Mouse (Mus musculus) hindbrain, embryonic 15.5 days (tissue): Measurements from ENCODE around the gene Lrpprc. TPM values are rescaled to one million over a fixed set of nuclear protein-coding genes. Genes with fewer than 3 reads are reported as not detected.
"Not testable (repeated sequence)": the region's sequence is repeated elsewhere in the genome, so short reads cannot be mapped to it uniquely, and the experiment has no call there.

Experiments used
- ATAC-seq: fragments of 200-750 bp; cut with Nextera tagmentation; 2 replicates; pipeline ENCODE4 v1.8.0; 2017; ENCODE audit warnings: low read depth, moderate number of reproducible peaks, moderate TSS enrichment; ENCODE audit not compliant: low FRiP score
- H3K27ac ChIP-seq: fragments of 300-500 bp; sonication (generic); replicated peaks from 2 replicates; pipeline ENCODE4 v1.5.1; 2015; ENCODE audit warnings: mild to moderate bottlenecking, inconsistent platforms
- H3K27me3 ChIP-seq: fragments of 300-500 bp; sonication (generic); 2 replicates; pipeline ENCODE4 v1.6.1; 2015; ENCODE audit warnings: control low read depth, inconsistent platforms
- H3K36me3 ChIP-seq: fragments of 300-500 bp; sonication (generic); 2 replicates; pipeline ENCODE4 v1.6.1; 2015; ENCODE audit warnings: control low read depth, inconsistent platforms
- H3K4me1 ChIP-seq: fragments of 300-500 bp; sonication (generic); replicated peaks from 2 replicates; pipeline ENCODE4 v1.6.1; 2015; ENCODE audit warnings: control low read depth, inconsistent platforms
- H3K4me2 ChIP-seq: fragments of 300-500 bp; sonication (generic); 2 replicates; pipeline ENCODE4 v1.6.1; 2015; ENCODE audit warnings: moderate library complexity, mild to moderate bottlenecking, inconsistent platforms
- H3K4me3 ChIP-seq: fragments of 300-500 bp; sonication (generic); 2 replicates; pipeline ENCODE4 v1.5.1; 2015; ENCODE audit warnings: mild to moderate bottlenecking, inconsistent platforms
- H3K9ac ChIP-seq: fragments of 300-500 bp; sonication (generic); 2 replicates; pipeline ENCODE4 v1.6.1; 2015; ENCODE audit warnings: inconsistent platforms
- H3K9me3 ChIP-seq: fragments of 300-500 bp; sonication (generic); 2 replicates; pipeline ENCODE4 v1.6.1; 2016; ENCODE audit warnings: control low read depth, inconsistent platforms
- WGBS: fragments of 180-500 bp; shearing (Covaris S2); methylation state at CpG from one replicate; pipeline ENCODE4 v1.1.7; 2015; 5-methylcytosine and 5-hydroxymethylcytosine counted together
- polyA plus RNA-seq: library from polyadenylated mRNA; unstranded; fragments of >200 nt; fragmentation: Nextera tagmentation; extraction: Ambion mirVana; gene quantifications from 2 replicates; pipeline ENCODE4 v1.2.1, GENCODE M21; 2015

The Lrpprc gene
- 46.3 and 47.0 TPM in 2 replicates for polyA plus RNA-seq

DNA sequence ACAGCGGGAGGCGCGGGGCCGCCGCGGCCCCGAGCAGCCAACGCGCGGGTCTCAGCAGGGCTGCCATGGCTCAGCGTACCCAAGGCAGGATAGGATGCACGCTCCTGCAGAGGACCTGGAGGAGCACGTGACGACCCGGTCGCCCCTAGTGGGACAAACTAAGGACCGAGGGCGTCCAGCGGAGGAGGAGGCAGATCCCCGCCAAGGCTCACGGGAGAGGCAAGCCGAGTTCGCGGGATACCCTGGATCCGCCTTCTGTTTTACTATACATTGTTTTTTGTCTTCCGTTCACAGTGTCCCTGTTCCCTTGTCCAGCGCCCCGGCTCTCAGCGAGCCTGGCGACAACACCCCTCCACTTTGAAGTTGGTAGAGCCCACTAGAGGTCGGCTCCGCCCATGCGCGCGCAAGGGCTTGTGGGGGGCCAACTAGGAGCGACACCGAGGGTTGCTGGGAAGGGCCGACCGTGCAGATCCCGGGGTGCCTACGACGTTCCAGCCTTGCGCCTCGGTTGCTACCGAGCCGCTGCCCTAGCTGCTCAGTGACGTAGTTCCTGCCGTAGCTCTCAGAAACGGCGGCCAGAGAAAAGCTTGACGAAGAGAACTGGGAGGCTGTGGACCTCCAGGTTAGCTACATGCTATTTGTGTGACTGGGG, at the start of gene Lrpprc:
TSS of gene Lrpprc (minus strand) at position 343 of the 652 bp plus-strand sequence.
- no peaks in the 10 kb centered on the region for H3K36me3 ChIP-seq
- H3K27ac ChIP-seq: peak within 1 kb of the TSS; percentile 88
- peaks cover 26% of the 10 kb centered on the region for H3K4me1 ChIP-seq
- peak within 1 kb of the TSS; percentile 97 for H3K9ac ChIP-seq
- peak within 1 kb of the TSS; percentile 96 for H3K4me2 ChIP-seq
- under 1% methylated on average over 45 of the region's 51 CpGs for WGBS
- H3K4me3 ChIP-seq: peak within 1 kb of the TSS; percentile 95
- H3K9me3 ChIP-seq: no peaks in the 10 kb centered on the region
- ATAC-seq: peak; percentile 99
- H3K27me3 ChIP-seq: no peaks in the 10 kb centered on the region

DNA sequence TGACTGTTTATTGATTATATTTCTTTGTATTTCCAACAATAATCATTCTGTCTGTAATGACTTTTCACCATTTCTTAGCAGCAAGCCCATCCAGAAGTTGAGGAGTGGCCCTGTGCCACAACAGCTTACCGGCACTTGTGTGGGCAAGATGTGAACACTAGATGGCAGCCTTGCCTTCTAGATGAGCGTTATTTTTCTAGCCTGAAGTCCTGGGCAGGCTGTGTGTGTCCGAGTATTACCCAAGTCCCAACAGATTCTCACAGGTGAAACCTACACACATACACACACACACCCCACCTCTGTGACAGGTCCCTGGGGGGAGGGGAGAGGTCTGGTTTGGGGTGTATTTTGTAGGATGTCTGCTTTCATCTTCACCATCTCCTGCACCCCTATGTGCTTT, 47.2 kb upstream of the Lrpprc start:
- H3K4me2 ChIP-seq: no peak overlapping the region
- peak; percentile 59; the same call in 1 of the 2 replicates for ATAC-seq
- WGBS: 1% methylated on average over 3 of the region's 3 CpGs

DNA sequence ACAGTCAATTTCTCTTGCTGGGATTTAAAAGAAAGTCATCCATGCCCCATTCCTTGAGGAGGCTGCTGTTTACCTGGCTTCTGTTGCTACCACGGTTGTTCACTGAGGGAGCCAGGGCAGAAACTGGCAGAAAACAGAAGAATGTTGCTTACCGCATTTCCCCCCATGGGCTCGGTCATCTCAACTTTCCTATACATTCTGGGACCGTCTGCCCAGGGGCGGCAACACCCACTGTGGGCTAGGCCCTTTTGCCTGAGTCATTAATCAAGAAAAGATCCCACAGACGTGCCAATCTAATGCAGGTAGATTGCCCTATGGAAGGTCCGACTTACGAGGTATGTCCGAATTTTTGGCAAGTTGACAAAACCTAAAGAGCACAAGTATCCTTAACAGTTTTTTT, 44.7 kb upstream of the Lrpprc start:
- Histone ChIP-seq H3K9ac (no peak overlapping the region), H3K27ac (no peak overlapping the region), H3K4me2 (no peak overlapping the region), H3K27me3 (no peaks in the 10 kb centered on the region), H3K4me3 (no peak overlapping the region), H3K4me1 (no peaks in the 10 kb centered on the region), H3K36me3 (no peaks in the 10 kb centered on the region), H3K9me3 (no peaks in the 10 kb centered on the region)
- no peak for ATAC-seq
- 90% methylated on average over 9 of the region's 9 CpGs for WGBS

More for the DNA sequence above, 47.2 kb upstream of the Lrpprc start:
- Histone ChIP-seq H3K36me3 (no peaks in the 10 kb centered on the region), H3K4me1 (no peaks in the 10 kb centered on the region), H3K9me3 (no peaks in the 10 kb centered on the region), H3K9ac (no peak overlapping the region), H3K27ac (no peak overlapping the region), H3K4me3 (no peak overlapping the region), H3K27me3 (no peaks in the 10 kb centered on the region)

DNA sequence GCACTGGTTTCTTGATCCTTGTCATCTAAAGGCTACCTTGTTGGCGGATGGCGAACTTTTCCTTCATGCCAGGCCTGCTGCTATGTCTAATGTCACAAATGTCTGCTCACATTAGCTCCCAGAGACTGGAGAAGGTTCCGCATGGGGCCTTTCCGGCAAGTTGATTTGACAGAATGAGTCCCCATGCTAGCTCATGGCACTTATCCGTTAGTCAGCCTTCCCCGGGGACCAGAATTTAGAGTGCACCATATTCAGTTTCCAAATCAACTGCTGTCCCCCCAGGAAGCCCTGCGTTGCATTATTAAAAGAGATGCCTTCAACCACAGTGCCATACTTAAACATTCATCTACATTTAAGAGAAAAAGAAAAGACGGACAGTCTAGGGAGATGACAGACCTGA, 41.8 kb upstream of the Lrpprc start:
- Histone ChIP-seq H3K9me3 (no peaks in the 10 kb centered on the region), H3K9ac (no peak overlapping the region), H3K36me3 (no peaks in the 10 kb centered on the region), H3K4me1 (no peaks in the 10 kb centered on the region), H3K27me3 (no peaks in the 10 kb centered on the region), H3K4me2 (no peak overlapping the region), H3K4me3 (no peak overlapping the region), H3K27ac (no peak overlapping the region)
- ATAC-seq: no peak
- 56% methylated on average over 8 of the region's 8 CpGs for WGBS

DNA sequence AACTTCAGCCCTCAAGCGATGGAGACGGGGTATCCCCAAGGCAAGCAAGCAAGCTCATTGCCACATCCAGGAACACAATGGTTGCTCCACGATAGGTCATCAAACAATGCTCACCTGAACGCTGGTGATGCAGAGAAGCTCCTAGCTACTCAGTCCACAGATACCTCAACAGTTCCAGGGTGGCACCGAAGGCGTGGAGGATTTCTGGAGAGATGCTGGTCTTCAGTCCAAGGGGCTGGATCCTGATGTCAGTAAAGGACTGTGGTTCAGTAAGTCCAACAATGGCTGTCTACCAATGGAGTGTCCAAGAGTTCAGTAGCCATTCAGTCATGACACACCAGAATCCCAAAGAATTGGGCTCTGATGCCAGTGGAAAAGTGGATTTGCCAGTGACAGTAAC, 37.7 kb upstream of the Lrpprc start:
- Histone ChIP-seq H3K9me3 (no peaks in the 10 kb centered on the region), H3K4me3 (no peak overlapping the region), H3K27me3 (no peaks in the 10 kb centered on the region), H3K36me3 (no peaks in the 10 kb centered on the region), H3K27ac (no peak overlapping the region), H3K9ac (no peak overlapping the region), H3K4me2 (no peak overlapping the region), H3K4me1 (no peaks in the 10 kb centered on the region)
- WGBS: 91% methylated on average over 6 of the region's 6 CpGs
- no peak for ATAC-seq

DNA sequence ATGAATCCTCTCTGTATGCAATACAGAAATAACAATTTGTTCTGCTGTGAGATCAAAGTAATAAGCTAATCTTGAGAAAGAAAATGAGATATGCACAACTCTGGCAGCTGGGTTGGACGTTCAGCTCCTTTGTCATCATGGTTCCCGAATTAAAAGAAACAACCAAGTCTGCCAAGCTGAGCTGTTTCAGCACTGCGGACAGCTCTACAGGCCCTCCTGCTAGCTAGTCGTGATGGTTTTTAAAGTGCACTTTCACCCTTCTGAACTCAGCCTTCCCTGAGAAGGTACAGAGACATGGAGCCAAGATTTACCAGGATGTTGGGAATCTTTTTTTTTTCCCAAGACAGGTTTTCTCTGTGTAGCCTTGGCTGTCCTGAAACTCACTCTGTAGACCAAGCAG, 30.0 kb upstream of the Lrpprc start:
- ATAC-seq: no peak
- Histone ChIP-seq H3K4me3 (no peak overlapping the region), H3K27me3 (no peaks in the 10 kb centered on the region), H3K4me1 (peaks cover 5% of the 10 kb centered on the region; the same call in 1 of the 2 replicates), H3K9me3 (no peaks in the 10 kb centered on the region), H3K4me2 (no peak overlapping the region), H3K27ac (no peak overlapping the region), H3K9ac (no peak overlapping the region), H3K36me3 (no peaks in the 10 kb centered on the region)
- WGBS: 18% methylated on average over 4 of the region's 4 CpGs

DNA sequence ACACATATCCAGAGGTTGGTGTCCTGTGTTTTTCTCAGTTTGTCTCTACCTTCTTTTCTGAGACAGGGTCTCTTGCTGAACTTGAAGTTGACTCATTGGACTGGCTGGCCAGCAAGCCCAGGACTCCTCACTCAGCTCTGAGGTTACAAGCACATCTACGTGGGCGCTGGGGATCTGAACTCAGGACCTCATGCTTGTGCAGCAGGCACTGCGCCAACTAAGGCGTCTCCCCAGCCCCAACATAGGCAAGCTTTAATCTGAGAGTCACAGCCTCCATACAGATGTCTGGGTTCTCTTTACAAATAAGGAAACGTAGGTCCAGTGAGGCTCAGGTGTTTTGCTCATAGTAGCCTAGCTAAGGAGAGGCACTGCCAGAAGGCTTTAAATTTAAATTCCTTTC, 27.8 kb upstream of the Lrpprc start:
- no peaks in the 10 kb centered on the region for H3K27me3 ChIP-seq
- H3K36me3 ChIP-seq: no peaks in the 10 kb centered on the region
- H3K9me3 ChIP-seq: no peaks in the 10 kb centered on the region
- peaks cover 14% of the 10 kb centered on the region for H3K4me1 ChIP-seq
- H3K27ac ChIP-seq: no peak overlapping the region
- WGBS: 93% methylated on average over 5 of the region's 5 CpGs
- no peak overlapping the region for H3K4me2 ChIP-seq
- no peak for ATAC-seq
- H3K4me3 ChIP-seq: no peak overlapping the region
- H3K9ac ChIP-seq: no peak overlapping the region

DNA sequence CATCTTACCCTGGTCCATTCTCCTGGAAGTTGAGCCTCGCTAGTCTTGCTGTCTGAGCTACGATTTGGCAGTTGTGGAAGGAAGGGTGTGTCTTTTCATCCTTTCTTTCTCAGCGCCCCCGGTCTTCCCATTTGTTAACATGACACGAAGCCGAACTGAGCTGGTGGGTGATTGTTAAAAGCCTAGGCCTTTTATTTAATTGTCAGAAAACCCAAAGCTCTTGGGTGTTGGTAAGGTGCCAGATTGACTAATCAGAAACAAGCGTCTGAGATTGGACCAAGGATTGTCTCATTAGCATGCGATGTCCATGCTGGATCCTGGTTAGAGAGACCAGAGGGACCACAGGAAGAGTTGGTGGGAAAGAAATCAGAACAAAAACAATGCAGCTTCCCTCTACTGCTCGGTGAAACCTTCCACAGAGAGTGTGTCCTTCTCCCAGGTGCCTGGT, 25.4 kb upstream of the Lrpprc start:
- 48% methylated on average over 9 of the region's 9 CpGs for WGBS
- H3K27me3 ChIP-seq: no peaks in the 10 kb centered on the region
- no peaks in the 10 kb centered on the region for H3K9me3 ChIP-seq
- ATAC-seq: 0 out of 2 replicates have a peak, but pooled peaks have one; percentile 23
- no peak overlapping the region for H3K4me3 ChIP-seq
- H3K4me2 ChIP-seq: no peak overlapping the region
- H3K4me1 ChIP-seq: peaks cover 14% of the 10 kb centered on the region
- 0 out of 2 replicates have a peak overlapping the region, but pooled peaks have one; percentile 3 for H3K27ac ChIP-seq
- no peaks in the 10 kb centered on the region for H3K36me3 ChIP-seq
- H3K9ac ChIP-seq: no peak overlapping the region

DNA sequence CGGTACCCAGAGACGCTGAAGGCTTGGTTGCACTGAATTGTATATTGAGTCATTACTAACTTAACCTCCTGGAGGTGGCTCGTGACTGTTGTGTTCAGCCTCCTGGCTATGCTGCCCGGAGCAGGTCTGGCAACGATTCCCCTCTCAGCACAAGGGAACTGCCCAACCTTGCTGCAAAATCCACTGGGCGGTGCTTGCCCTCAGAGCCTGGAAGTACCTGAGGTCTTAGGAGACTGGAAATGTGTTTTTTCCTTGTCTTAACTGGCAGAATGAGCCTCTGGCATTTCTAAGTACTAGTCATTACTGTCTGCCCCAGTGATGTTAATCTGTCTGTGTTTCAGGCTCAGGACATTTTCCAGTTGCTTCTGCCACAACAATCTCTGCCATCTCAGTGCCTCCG, 24.3 kb upstream of the Lrpprc start:
- Histone ChIP-seq H3K36me3 (no peaks in the 10 kb centered on the region), H3K27ac (peak overlapping the region; percentile 34; the same call in 1 of the 2 replicates), H3K4me1 (peaks cover 14% of the 10 kb centered on the region), H3K27me3 (no peaks in the 10 kb centered on the region), H3K4me3 (no peak overlapping the region), H3K4me2 (0 out of 2 replicates have a peak overlapping the region, but pooled peaks have one; percentile 6), H3K9ac (no peak overlapping the region), H3K9me3 (no peaks in the 10 kb centered on the region)
- no peak for ATAC-seq
- 66% methylated on average over 7 of the region's 7 CpGs for WGBS

DNA sequence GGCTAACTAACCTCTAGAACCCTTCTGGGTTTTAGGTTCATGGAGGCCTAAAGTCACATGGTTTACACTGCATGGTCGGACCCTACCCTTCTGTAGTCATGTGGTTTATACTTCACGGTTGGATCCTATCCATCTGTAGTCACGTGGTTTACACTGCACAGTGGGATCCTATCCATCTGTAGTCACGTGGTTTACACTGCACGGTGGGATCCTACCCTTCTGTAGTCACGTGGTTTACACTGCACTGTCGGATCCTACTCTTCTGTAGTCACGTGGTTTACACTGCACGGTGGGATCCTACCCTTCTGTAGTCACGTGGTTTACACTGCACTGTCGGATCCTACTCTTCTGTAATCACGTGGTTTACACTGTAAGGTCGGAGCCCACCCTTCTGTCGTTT, 23.6 kb upstream of the Lrpprc start:
- not testable (repeated sequence) for H3K9me3 ChIP-seq, H3K36me3 ChIP-seq, H3K27me3 ChIP-seq, ATAC-seq, H3K4me3 ChIP-seq, H3K27ac ChIP-seq, H3K9ac ChIP-seq, H3K4me2 ChIP-seq
- H3K4me1 ChIP-seq: peaks cover 14% of the 10 kb centered on the region
- 84% methylated on average over 14 of the region's 14 CpGs for WGBS

DNA sequence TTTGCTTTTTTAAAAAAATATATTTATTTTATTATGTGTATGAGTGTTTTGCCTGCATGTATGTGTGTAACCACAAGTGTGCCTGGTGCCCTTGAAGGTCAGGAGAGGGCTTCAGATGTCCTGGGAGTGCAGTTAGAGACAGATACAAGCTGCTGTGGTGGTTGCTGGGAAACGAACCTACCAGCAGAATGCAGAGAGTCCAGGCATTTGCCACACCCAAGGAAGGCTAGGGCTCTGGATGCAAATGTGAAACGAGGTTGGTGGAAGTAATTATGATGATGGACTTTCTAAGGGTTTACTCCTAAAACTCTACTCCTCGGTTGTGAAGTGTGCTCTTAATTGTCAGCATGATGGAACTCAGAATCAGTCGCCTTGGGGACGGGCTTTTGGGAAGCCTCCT, 1.4 kb upstream of the Lrpprc start:
- Histone ChIP-seq H3K9me3 (no peaks in the 10 kb centered on the region), H3K4me1 (peaks cover 26% of the 10 kb centered on the region), H3K4me3 (no peak overlapping the region), H3K27ac (no peak overlapping the region), H3K4me2 (peak overlapping the region; percentile 96; the same call in 1 of the 2 replicates), H3K9ac (no peak overlapping the region), H3K27me3 (no peaks in the 10 kb centered on the region), H3K36me3 (no peaks in the 10 kb centered on the region)
- WGBS: 77% methylated on average over 5 of the region's 5 CpGs
- no peak for ATAC-seq

DNA sequence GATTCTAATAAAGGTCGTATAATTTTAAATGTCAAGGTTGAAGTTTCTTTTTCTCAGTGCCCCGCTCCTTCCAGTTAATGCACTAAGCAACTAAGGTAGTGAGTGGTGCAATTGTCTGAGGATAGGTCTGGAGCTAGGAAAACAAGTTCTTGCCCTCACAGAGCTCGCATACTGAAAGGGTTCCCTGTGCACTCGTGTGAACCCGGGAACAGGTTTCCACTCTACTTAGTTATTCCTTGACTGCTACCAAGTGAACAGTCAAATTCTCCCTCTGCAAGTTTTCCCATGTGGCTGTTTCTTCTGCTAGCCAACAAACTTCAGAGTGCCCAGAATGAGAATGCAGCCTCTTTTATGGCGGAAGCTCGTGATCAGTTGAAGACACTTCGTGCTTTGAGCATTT, 567 bp upstream of the Lrpprc start:
- Histone ChIP-seq H3K4me1 (peaks cover 26% of the 10 kb centered on the region), H3K27ac (peak overlapping the region; percentile 88), H3K4me3 (peak overlapping the region; percentile 95), H3K4me2 (peak overlapping the region; percentile 96), H3K9ac (peak overlapping the region; percentile 97), H3K9me3 (no peaks in the 10 kb centered on the region), H3K36me3 (no peaks in the 10 kb centered on the region), H3K27me3 (no peaks in the 10 kb centered on the region)
- 4% methylated on average over 8 of the region's 8 CpGs for WGBS
- no peak; the same call in 1 of the 2 replicates for ATAC-seq
